Mouse (Mus musculus): ENCODE measurements around the gene Adarb1.

Gene Adarb1

GRCm38 (mm10) chr10:77435343-77435742 lies 17.3 kb upstream of the Adarb1 start:
- no peak for DNase-seq (ENCODE audit: low read depth, low spot score)

GRCm38 (mm10) chr10:77434457-77435151 lies 16.5 kb upstream of the Adarb1 start:
- peak; percentile 94 for DNase-seq (ENCODE audit: low read depth, low spot score)

GRCm38 (mm10) chr10:77434076-77434456 lies 16.0 kb upstream of the Adarb1 start:
- DNase-seq (ENCODE audit: low read depth, low spot score) = no peak

- no peak for DNase-seq (ENCODE audit: low read depth, low spot score)
Observed at GRCm38 (mm10) chr10:77430771-77431170, 12.7 kb upstream of the Adarb1 start.

- DNase-seq (ENCODE audit: low read depth, low spot score) = no peak
Observed at GRCm38 (mm10) chr10:77429921-77430320, 11.9 kb upstream of the Adarb1 start.

- DNase-seq (ENCODE audit: low read depth, low spot score) = no peak
Observed at GRCm38 (mm10) chr10:77427610-77428009, 9.5 kb upstream of the Adarb1 start.

GRCm38 (mm10) chr10:77420190-77420589 lies 2.1 kb upstream of the Adarb1 start:
- no peak for DNase-seq (ENCODE audit: low read depth, low spot score)

- DNase-seq (ENCODE audit: low read depth, low spot score) = no peak
Observed at GRCm38 (mm10) chr10:77417240-77418102, 599 bp downstream of the Adarb1 start.

- DNase-seq (ENCODE audit: low read depth, low spot score) = no peak
Observed at GRCm38 (mm10) chr10:77416666-77417239, 1.3 kb downstream of the Adarb1 start.

- DNase-seq (ENCODE audit: low read depth, low spot score) = no peak
Observed at GRCm38 (mm10) chr10:77415867-77416266, 2.2 kb downstream of the Adarb1 start.

GRCm38 (mm10) chr10:77413791-77414190 lies 4.3 kb downstream of the Adarb1 start:
- DNase-seq (ENCODE audit: low read depth, low spot score) = no peak

GRCm38 (mm10) chr10:77409154-77409553 lies 8.9 kb downstream of the Adarb1 start:
- DNase-seq (ENCODE audit: low read depth, low spot score) = no peak

GRCm38 (mm10) chr10:77408241-77408640 lies 9.8 kb downstream of the Adarb1 start:
- no peak for DNase-seq (ENCODE audit: low read depth, low spot score)

- DNase-seq (ENCODE audit: low read depth, low spot score) = peak; percentile 29
Observed at GRCm38 (mm10) chr10:77406486-77406885, 11.6 kb downstream of the Adarb1 start.

GRCm38 (mm10) chr10:77402463-77402862 lies 15.6 kb downstream of the Adarb1 start:
- no peak for DNase-seq (ENCODE audit: low read depth, low spot score)

GRCm38 (mm10) chr10:77401039-77401438 lies 17.0 kb downstream of the Adarb1 start:
- DNase-seq (ENCODE audit: low read depth, low spot score) = no peak

GRCm38 (mm10) chr10:77399938-77400337 lies 18.1 kb downstream of the Adarb1 start:
- DNase-seq (ENCODE audit: low read depth, low spot score) = no peak

GRCm38 (mm10) chr10:77398082-77398481 lies 20.0 kb downstream of the Adarb1 start:
- no peak for DNase-seq (ENCODE audit: low read depth, low spot score)

GRCm38 (mm10) chr10:77397056-77397642 lies 20.9 kb downstream of the Adarb1 start:
- DNase-seq (ENCODE audit: low read depth, low spot score) = no peak

- no peak for DNase-seq (ENCODE audit: low read depth, low spot score)
Observed at GRCm38 (mm10) chr10:77396015-77396414, 22.1 kb downstream of the Adarb1 start.

- no peak for DNase-seq (ENCODE audit: low read depth, low spot score)
Observed at GRCm38 (mm10) chr10:77391072-77391471, 27.0 kb downstream of the Adarb1 start.

- no peak for DNase-seq (ENCODE audit: low read depth, low spot score)
Observed at GRCm38 (mm10) chr10:77387558-77387957, 30.5 kb downstream of the Adarb1 start.
